Mouse (Mus musculus): Measurements from ENCODE around the gene Tsr3. TPM values are rescaled to one million over a fixed set of nuclear protein-coding genes. Genes with fewer than 3 reads are reported as not detected.

Tsr3 gene
- polyA plus RNA-seq, 1 experiment from 2014 or later = 9.3 TPM

Other genes with a start within 250 kb of the Tsr3 start
- gene Cramp1l, start 224.4 kb upstream of the Tsr3 start, polyA plus RNA-seq (2018) = 6.7 to 8.9 TPM (median 7.8 TPM) in 3 replicates
- 5.9 to 8.6 TPM (median 6.8 TPM) in 3 replicates for gene Ift140, start 224.1 kb upstream of the Tsr3 start, polyA plus RNA-seq (2018)
- gene Tmem204, start 156.6 kb upstream of the Tsr3 start, polyA plus RNA-seq (2018) = not detected in 3 replicates
- gene Telo2, start 124.2 kb upstream of the Tsr3 start, polyA plus RNA-seq (2018) = 3.5 to 12.8 TPM (median 7.7 TPM) in 3 replicates
- not detected in 3 replicates for gene Ptx4, start 119.4 kb upstream of the Tsr3 start, polyA plus RNA-seq (2018)
- 98.1 to 170 TPM (median 98.2 TPM) in 3 replicates for gene Clcn7, start 106.8 kb upstream of the Tsr3 start, polyA plus RNA-seq (2018)
- not detected in 3 replicates for gene Ccdc154, start 77.7 kb upstream of the Tsr3 start, polyA plus RNA-seq (2018)
- gene Gm38655, start 64.7 kb upstream of the Tsr3 start, polyA plus RNA-seq (2018) = not detected in 3 replicates
- 3.5 to 10.5 TPM (median 6.5 TPM) in 3 replicates for gene BC003965, start 55.6 kb upstream of the Tsr3 start, polyA plus RNA-seq (2018)
- gene Unkl, start 51.8 kb upstream of the Tsr3 start, polyA plus RNA-seq (2018) = 2.4 to 4.9 TPM (median 3.0 TPM) in 3 replicates
- 31.8 to 33.6 TPM (median 33.3 TPM) in 3 replicates for gene Gnptg, start within 50 bp of the Tsr3 start, polyA plus RNA-seq (2018)
- not detected in 3 replicates for gene Baiap3, start 16.2 kb downstream of the Tsr3 start, polyA plus RNA-seq (2018)
- 267 to 362 TPM (median 356 TPM) in 3 replicates for gene Ube2i, start 34.5 kb downstream of the Tsr3 start, polyA plus RNA-seq (2018)
- 0.36 to 0.90 TPM in 2 of 3 replicates, not detected in the other for gene Prss34, start 58.2 kb downstream of the Tsr3 start, polyA plus RNA-seq (2018)
- not detected in 3 replicates for gene Prss28, start 68.5 kb downstream of the Tsr3 start, polyA plus RNA-seq (2018)
- gene Prss29, start 78.5 kb downstream of the Tsr3 start, polyA plus RNA-seq (2018) = not detected in 3 replicates
- not detected in 3 replicates for gene Tpsab1, start 105.4 kb downstream of the Tsr3 start, polyA plus RNA-seq (2018)
- not detected in 3 replicates for gene Tpsb2, start 126.1 kb downstream of the Tsr3 start, polyA plus RNA-seq (2018)
- not detected in 3 replicates for gene Tpsg1, start 129.1 kb downstream of the Tsr3 start, polyA plus RNA-seq (2018)
- gene Cacna1h, start 193.6 kb downstream of the Tsr3 start, polyA plus RNA-seq (2018) = not detected in 3 replicates
- gene Tekt4, start 214.4 kb downstream of the Tsr3 start, polyA plus RNA-seq (2018) = not detected in 3 replicates